Mouse (Mus musculus) megakaryocyte, embryonic 14.5 days (primary cell): ENCODE data around the gene Selenos.

Experiments used
- FLI1 ChIP-seq: IDR thresholded peaks from 2 replicates; pipeline ENCODE4 v1.6.1; 2012; ENCODE audit warnings: low read length, inconsistent platforms, mixed read lengths
- GATA1 ChIP-seq: IDR thresholded peaks from 3 replicates; pipeline ENCODE4 v1.6.1; 2012; ENCODE audit warnings: mixed read lengths, low read length, inconsistent platforms, borderline replicate concordance

- TF ChIP-seq GATA1 (no peak), FLI1 (no peak)
Observed at GRCm38 (mm10) chr7:66138878-66139277, 59.4 kb downstream of the Selenos start.
